Mouse (Mus musculus): ENCODE results near the gene Dyrk3.
A peak's percentile ranks its signal among the peaks of the same experiment; 100 is the strongest.

DNA sequence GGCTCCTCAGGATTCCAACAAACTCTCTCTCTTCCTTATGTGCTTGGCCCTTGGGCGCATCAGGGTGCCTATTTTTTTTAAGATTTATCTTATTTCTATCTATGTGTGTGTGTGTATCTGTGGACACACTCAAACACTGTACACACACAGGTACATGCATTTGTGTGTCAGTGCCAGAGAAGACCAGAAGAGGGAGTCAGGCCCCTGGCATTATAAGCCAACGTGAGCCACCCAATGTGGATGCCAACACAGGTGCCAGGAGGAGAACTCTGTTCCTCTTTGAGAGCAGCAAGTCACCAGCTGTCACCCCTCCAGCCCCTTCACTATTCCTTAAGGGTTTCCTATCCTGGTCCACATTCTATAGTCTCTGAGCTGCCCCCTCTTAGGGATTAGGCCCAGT is 19.1 kb downstream of the Dyrk3 start:
- no peak for TF ChIP-seq POU5F1 (IDR thresholded peaks at IDR 0.05; ENCODE audit: borderline replicate concordance, low read length)
- TF ChIP-seq CTCF (conservative IDR thresholded peaks at IDR 0.05; ENCODE audit: low read length): peak; percentile 22; the same call in 1 of the 2 replicates
- TF ChIP-seq NANOG (IDR thresholded peaks at IDR 0.05; ENCODE audit: borderline replicate concordance, low read length): no peak

Data from E14TG2a.4 (cell line).